Mouse (Mus musculus) layer of hippocampus, postnatal 36 days (tissue): Measurements from ENCODE around the gene Vmn2r100. TPM values are rescaled to one million over a fixed set of nuclear protein-coding genes. Genes with fewer than 3 reads are reported as not detected.

ENCODE experiments used
- DNase-seq, 2 experiments: peaks; one replicate each; pipeline ENCODE4 v3.0.0; 2022
- total RNA-seq, 2 experiments: library from RNA; stranded (reverse); gene quantifications; 2 replicates each; pipeline ENCODE4 v1.2.3; 2021

The Vmn2r100 gene
- not detected for total RNA-seq

GRCm38 (mm10) chr17:19504432-19504831 lies at the start of gene Vmn2r100:
Gene Vmn2r100 (plus strand): TSS chr17:19504732.
- no peak for DNase-seq

GRCm38 (mm10) chr17:19482866-19483265 lies 21.7 kb upstream of the Vmn2r100 start:
- no peak for DNase-seq

GRCm38 (mm10) chr17:19576927-19577326 lies 72.4 kb downstream of the Vmn2r100 start, which contains the start of gene Vmn2r101:
Gene Vmn2r101 (plus strand): TSS chr17:19577227.
- no peak for DNase-seq

Other genes starting within 250 kb of the Vmn2r100 start
- gene Vmn2r99, start 142.8 kb upstream of the Vmn2r100 start, total RNA-seq: not detected
- gene Vmn2r101, start 72.5 kb downstream of the Vmn2r100 start, total RNA-seq: not detected
- not detected for gene Vmn2r102, start 155.6 kb downstream of the Vmn2r100 start, total RNA-seq